ENCODE assay signal across 9 mouse cellular contexts in genomic region chr6:29506834-29507233, GRCm38 (mm10). TPM values are rescaled to one million over a fixed set of nuclear protein-coding genes. Genes with fewer than 3 reads are reported as not detected.
DNase-seq lines count a peak whose midpoint lies in the region; ATAC-seq lines count a peak whose summit lies in the region.
"Had no signal": no experiment of that assay in that cellular context is flagged by ENCODE, and none has a peak within 500 bp of the region (broad histone marks: within the 10 kb centered on the region; RNA-seq: fewer than 3 reads in every experiment).

No protein-coding gene starts in this region.

- H3K4me3 ChIP-seq in lung, embryonic 15.5 days = peak overlapping the region; percentile 59
- peak overlapping the region; percentile 50 for H3K4me3 ChIP-seq in forebrain, embryonic 15.5 days
- H3K4me3 ChIP-seq in limb, embryonic 13.5 days = peak overlapping the region; percentile 66
- peak overlapping the region; percentile 49 for H3K4me3 ChIP-seq in neural tube, embryonic 15.5 days (replicated peaks)

- peaks cover 11% of the 10 kb centered on the region; the same call in 1 of the 2 replicates for H3K4me1 ChIP-seq in lung, embryonic 15.5 days
- no peaks in the 10 kb centered on the region; the same call in 1 of the 2 replicates for H3K4me1 ChIP-seq in forebrain, embryonic 15.5 days
- H3K4me1 ChIP-seq in limb, embryonic 13.5 days = peaks cover 30% of the 10 kb centered on the region
- H3K4me1 ChIP-seq in neural tube, embryonic 15.5 days = peaks cover 19% of the 10 kb centered on the region; the same call in 1 of the 2 replicates

- no peak overlapping the region for H3K27ac ChIP-seq in lung, embryonic 15.5 days
- H3K27ac ChIP-seq in forebrain, embryonic 15.5 days (replicated peaks) = no peak overlapping the region
- H3K27ac ChIP-seq in limb, embryonic 13.5 days = no peak overlapping the region
- H3K27ac ChIP-seq in neural tube, embryonic 15.5 days (replicated peaks) = no peak overlapping the region

- no peaks in the 10 kb centered on the region for H3K36me3 ChIP-seq in lung, embryonic 15.5 days
- H3K36me3 ChIP-seq in forebrain, embryonic 15.5 days = no peaks in the 10 kb centered on the region
- peaks cover 18% of the 10 kb centered on the region for H3K36me3 ChIP-seq in limb, embryonic 13.5 days
- H3K36me3 ChIP-seq in neural tube, embryonic 15.5 days = no peaks in the 10 kb centered on the region

- no peaks in the 10 kb centered on the region for H3K9me3 ChIP-seq in lung, embryonic 15.5 days
- no peaks in the 10 kb centered on the region for H3K9me3 ChIP-seq in forebrain, embryonic 15.5 days
- no peaks in the 10 kb centered on the region for H3K9me3 ChIP-seq in limb, embryonic 13.5 days
- H3K9me3 ChIP-seq in neural tube, embryonic 15.5 days (replicated peaks) = no peaks in the 10 kb centered on the region

- WGBS in lung, embryonic 15.5 days = 22% methylated on average over 8 of the region's 8 CpGs
- WGBS in forebrain, embryonic 15.5 days = 24% methylated on average over 8 of the region's 8 CpGs
- WGBS in limb, embryonic 13.5 days = 20% methylated on average over 8 of the region's 8 CpGs
- WGBS in neural tube, embryonic 15.5 days = 29% methylated on average over 8 of the region's 8 CpGs

- H3K4me2 ChIP-seq in lung, embryonic 15.5 days = peak overlapping the region; percentile 87
- H3K4me2 ChIP-seq in forebrain, embryonic 15.5 days (replicated peaks) = peak overlapping the region; percentile 57
- peak overlapping the region; percentile 78 for H3K4me2 ChIP-seq in limb, embryonic 13.5 days (replicated peaks)
- H3K4me2 ChIP-seq in neural tube, embryonic 15.5 days = peak overlapping the region; percentile 76

- H3K9ac ChIP-seq in lung, embryonic 15.5 days = peak overlapping the region; percentile 42
- no peak overlapping the region for H3K9ac ChIP-seq in forebrain, embryonic 15.5 days (replicated peaks)
- peak overlapping the region; percentile 79 for H3K9ac ChIP-seq in limb, embryonic 13.5 days
- no peak overlapping the region for H3K9ac ChIP-seq in neural tube, embryonic 15.5 days (replicated peaks)

- no peak for ATAC-seq in lung, embryonic 15.5 days (ENCODE audit: borderline replicate concordance, extremely low read depth, low FRiP score, low TSS enrichment)
- peak; percentile 43; the same call in 1 of the 2 replicates for ATAC-seq in forebrain, embryonic 15.5 days (replicated peaks)
- peak; percentile 5; the same call in 1 of the 2 replicates for ATAC-seq in limb, embryonic 13.5 days (ENCODE audit: low FRiP score, low read depth)
- ATAC-seq in neural tube, embryonic 15.5 days (ENCODE audit: low FRiP score) = peak; percentile 26; the same call in 1 of the 2 replicates
- ATAC-seq: Patski had no signal

- 0 out of 2 replicates have a peak, but pooled peaks cover 3% of the 10 kb centered on the region for H3K27me3 ChIP-seq in lung, embryonic 15.5 days
- peaks cover 26% of the 10 kb centered on the region; the same call in 1 of the 2 replicates for H3K27me3 ChIP-seq in forebrain, embryonic 15.5 days
- H3K27me3 ChIP-seq in limb, embryonic 13.5 days = no peaks in the 10 kb centered on the region
- H3K27me3 ChIP-seq in neural tube, embryonic 15.5 days (replicated peaks) = peaks cover 37% of the 10 kb centered on the region

- DNase-seq in lung, adult 18-20 months = no peak
- DNase-seq in retina, embryonic 14.5 days (ENCODE audit: low spot score) = no peak
- no peak for DNase-seq in thymus, postnatal 0 days (ENCODE audit: low spot score)
- no peak for DNase-seq in gastrocnemius, postnatal 25 days

RNA-seq across cellular contexts. Expression of gene Kcp, which starts 0.9 kb away (rescaled TPM):
- 14.0 and 14.1 TPM in 2 replicates for polyA plus RNA-seq in lung, embryonic 15.5 days (2015; fragmentation: Nextera tagmentation; extraction: Ambion mirVana)
- polyA plus RNA-seq in forebrain, embryonic 15.5 days (2015; fragmentation: Nextera tagmentation; extraction: Ambion mirVana) = 9.6 and 13.3 TPM in 2 replicates
- polyA plus RNA-seq in limb, embryonic 13.5 days (2015; fragmentation: Nextera tagmentation; extraction: Ambion mirVana) = 37.4 and 37.8 TPM in 2 replicates
- polyA plus RNA-seq in neural tube, embryonic 15.5 days (2015; fragmentation: Nextera tagmentation; extraction: Ambion mirVana) = 19.0 and 21.5 TPM in 2 replicates
- polyA plus RNA-seq in thymus, postnatal 0 days (2015; fragmentation: Nextera tagmentation; extraction: Ambion mirVana) = 0.82 and 1.2 TPM in 2 replicates
- total RNA-seq in gastrocnemius, postnatal 25 days (2021) = 1 to 10 TPM; 5.1 to 5.7 TPM

RNA-seq across cellular contexts. Expression of gene Irf5, which starts 19.6 kb away (rescaled TPM):
- 4.4 and 6.2 TPM in 2 replicates for polyA plus RNA-seq in lung, embryonic 15.5 days (2015; fragmentation: Nextera tagmentation; extraction: Ambion mirVana)
- 1.3 and 1.4 TPM in 2 replicates for polyA plus RNA-seq in forebrain, embryonic 15.5 days (2015; fragmentation: Nextera tagmentation; extraction: Ambion mirVana)
- 2.7 and 3.6 TPM in 2 replicates for polyA plus RNA-seq in limb, embryonic 13.5 days (2015; fragmentation: Nextera tagmentation; extraction: Ambion mirVana)
- polyA plus RNA-seq in neural tube, embryonic 15.5 days (2015; fragmentation: Nextera tagmentation; extraction: Ambion mirVana) = 2.7 and 4.9 TPM in 2 replicates
- polyA plus RNA-seq in thymus, postnatal 0 days (2015; fragmentation: Nextera tagmentation; extraction: Ambion mirVana) = 12.3 and 13.4 TPM in 2 replicates
- total RNA-seq in gastrocnemius, postnatal 25 days (2021) = 1 to 10 TPM; 1.4 to 8.5 TPM

RNA-seq across cellular contexts. Expression of gene Atp6v1fnb, which starts 35.6 kb away (rescaled TPM):
- not detected in 2 replicates for polyA plus RNA-seq in lung, embryonic 15.5 days (2015; fragmentation: Nextera tagmentation; extraction: Ambion mirVana)
- 0.29 TPM in 1 of 2 replicates, not detected in the other for polyA plus RNA-seq in forebrain, embryonic 15.5 days (2015; fragmentation: Nextera tagmentation; extraction: Ambion mirVana)
- 0.50 TPM in 1 of 2 replicates, not detected in the other for polyA plus RNA-seq in limb, embryonic 13.5 days (2015; fragmentation: Nextera tagmentation; extraction: Ambion mirVana)
- 0.40 and 0.68 TPM in 2 replicates for polyA plus RNA-seq in neural tube, embryonic 15.5 days (2015; fragmentation: Nextera tagmentation; extraction: Ambion mirVana)
- not detected in 2 replicates for polyA plus RNA-seq in thymus, postnatal 0 days (2015; fragmentation: Nextera tagmentation; extraction: Ambion mirVana)
- not detected for total RNA-seq in gastrocnemius, postnatal 25 days (2021)
- polyA plus RNA-seq: Patski had no signal

RNA-seq across cellular contexts. Expression of gene Atp6v1f, which starts 39.3 kb away (rescaled TPM):
- 201 and 209 TPM in 2 replicates for polyA plus RNA-seq in lung, embryonic 15.5 days (2015; fragmentation: Nextera tagmentation; extraction: Ambion mirVana)
- 327 TPM in 2 replicates for polyA plus RNA-seq in forebrain, embryonic 15.5 days (2015; fragmentation: Nextera tagmentation; extraction: Ambion mirVana)
- polyA plus RNA-seq in limb, embryonic 13.5 days (2015; fragmentation: Nextera tagmentation; extraction: Ambion mirVana) = 222 and 234 TPM in 2 replicates
- polyA plus RNA-seq in neural tube, embryonic 15.5 days (2015; fragmentation: Nextera tagmentation; extraction: Ambion mirVana) = 347 and 386 TPM in 2 replicates
- polyA plus RNA-seq in thymus, postnatal 0 days (2015; fragmentation: Nextera tagmentation; extraction: Ambion mirVana) = 381 and 416 TPM in 2 replicates
- 100 to 1,000 TPM in 1 of 2 experiments, 10 to 100 TPM in 1; 90.2 to 102 TPM for total RNA-seq in gastrocnemius, postnatal 25 days (2021)

Comparison
In these comparisons a context has a peak if more than half of its experiments do, and no peak if none do; other contexts are left out.
1. H3K9ac ChIP-seq: peak in lung, embryonic 15.5 days (single experiment) and limb, embryonic 13.5 days (single experiment); none in forebrain, embryonic 15.5 days (single experiment) and neural tube, embryonic 15.5 days (single experiment).
2. Peak in every context shown above with its lines, with median percentiles within 50 percentile points of each other: H3K4me2 ChIP-seq and H3K4me3 ChIP-seq.